Mouse (Mus musculus) stomach, embryonic 14.5 days (tissue): ENCODE results near the gene Bpgm. TPM values are rescaled to one million over a fixed set of nuclear protein-coding genes. Genes with fewer than 3 reads are reported as not detected.

ENCODE experiments used
- ATAC-seq: fragments of 200-750 bp; cut with Nextera tagmentation; 2 replicates; pipeline ENCODE4 v1.8.0; 2017; ENCODE audit warnings: low read depth, moderate TSS enrichment; ENCODE audit not compliant: insufficient number of reproducible peaks, insufficient read depth, low FRiP score
- H3K27ac ChIP-seq: fragments of 300-500 bp; sonication (generic); 2 replicates; pipeline ENCODE4 v1.5.1; 2014; ENCODE audit warnings: mild to moderate bottlenecking, low read length, moderate library complexity, mixed read lengths
- H3K27me3 ChIP-seq: fragments of 300-500 bp; sonication (generic); 2 replicates; pipeline ENCODE4 v1.6.1; 2014; ENCODE audit warnings: low read length, control low read depth, mixed read lengths; ENCODE audit not compliant: control insufficient read depth, insufficient read depth
- H3K36me3 ChIP-seq: fragments of 300-500 bp; sonication (generic); 2 replicates; pipeline ENCODE4 v1.6.1; 2014; ENCODE audit warnings: mild to moderate bottlenecking, control low read depth, low read length, moderate library complexity, mixed read lengths; ENCODE audit not compliant: control insufficient read depth, insufficient read depth
- H3K4me1 ChIP-seq: fragments of 300-500 bp; sonication (generic); 2 replicates; pipeline ENCODE4 v1.6.1; 2014; ENCODE audit warnings: low read length, control low read depth, mixed read lengths; ENCODE audit not compliant: control insufficient read depth, insufficient read depth
- H3K4me2 ChIP-seq: fragments of 300-500 bp; sonication (generic); replicated peaks from 2 replicates; pipeline ENCODE4 v1.6.1; 2014; ENCODE audit warnings: low read depth, low read length, control low read depth
- H3K4me3 ChIP-seq: fragments of 300-500 bp; sonication (generic); 2 replicates; pipeline ENCODE4 v1.5.1; 2014; ENCODE audit warnings: low read depth, low read length, control low read depth
- H3K9ac ChIP-seq: fragments of 300-500 bp; sonication (generic); replicated peaks from 2 replicates; pipeline ENCODE4 v1.6.1; 2014; ENCODE audit warnings: low read depth, mild to moderate bottlenecking, control low read depth, low read length, moderate library complexity, mixed read lengths
- H3K9me3 ChIP-seq: fragments of 300-500 bp; sonication (generic); 2 replicates; pipeline ENCODE4 v1.6.1; 2016; ENCODE audit warnings: low read depth, low read length, control low read depth; ENCODE audit not compliant: control insufficient read depth
- WGBS: fragments of 180-500 bp; shearing (Covaris S2); extraction: QIAGEN DNeasy Blood & Tissue Kit; methylation state at CpG from one replicate; pipeline ENCODE4 v1.1.7; 2014; 5-methylcytosine and 5-hydroxymethylcytosine counted together
- polyA plus RNA-seq: library from polyadenylated mRNA; unstranded; fragments of >200 nt; fragmentation: Nextera tagmentation; extraction: Ambion mirVana; gene quantifications from 2 replicates; pipeline ENCODE4 v1.2.1, GENCODE M21; 2014

Bpgm gene
- polyA plus RNA-seq, 1 experiment from 2014 or later = 33.6 TPM

GRCm38 (mm10) chr6:34495140-34495551 is 19.1 kb downstream of the Bpgm start:
- peak overlapping the region; percentile 74; the same call in 1 of the 2 replicates for H3K27ac ChIP-seq
- H3K36me3 ChIP-seq = no peaks in the 10 kb centered on the region
- H3K9me3 ChIP-seq = no peaks in the 10 kb centered on the region
- no peak overlapping the region for H3K9ac ChIP-seq
- H3K4me2 ChIP-seq = no peak overlapping the region
- 0 out of 2 replicates have a peak, but pooled peaks cover 11% of the 10 kb centered on the region for H3K4me1 ChIP-seq
- no peaks in the 10 kb centered on the region for H3K27me3 ChIP-seq
- WGBS = 23% methylated on average over 7 of the region's 7 CpGs
- H3K4me3 ChIP-seq = no peak overlapping the region
- ATAC-seq = peak; percentile 72

GRCm38 (mm10) chr6:34497991-34498625 is 22.1 kb downstream of the Bpgm start:
- Histone ChIP-seq H3K27me3 (no peaks in the 10 kb centered on the region), H3K36me3 (no peaks in the 10 kb centered on the region), H3K9ac (no peak overlapping the region), H3K4me2 (no peak overlapping the region), H3K4me3 (no peak overlapping the region), H3K4me1 (0 out of 2 replicates have a peak, but pooled peaks cover 11% of the 10 kb centered on the region), H3K27ac (no peak overlapping the region), H3K9me3 (no peaks in the 10 kb centered on the region)
- WGBS = 62% methylated on average over 5 of the region's 5 CpGs
- no peak for ATAC-seq

DNA sequence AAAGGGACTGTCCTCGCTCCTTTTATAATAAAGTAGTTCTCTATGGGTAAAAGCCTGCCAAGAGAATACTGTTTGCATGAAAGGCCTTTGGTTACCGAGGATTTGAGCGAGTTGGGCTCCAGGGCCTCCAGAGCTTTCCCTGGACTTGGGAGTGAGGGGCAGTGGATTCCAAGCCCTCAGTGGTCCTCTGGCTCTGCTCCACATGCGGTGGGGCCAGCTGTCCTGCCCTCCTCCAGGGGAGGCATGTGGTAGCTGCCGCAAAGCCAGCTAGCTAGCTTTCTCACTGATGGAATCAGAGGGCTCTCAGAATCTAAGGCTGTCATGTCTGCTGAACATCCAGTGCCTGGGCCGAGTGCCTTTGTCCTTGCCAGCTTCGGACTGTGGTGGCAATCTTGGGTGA is 26.3 kb downstream of the Bpgm start:
- no peak overlapping the region for H3K9ac ChIP-seq
- H3K4me2 ChIP-seq = no peak overlapping the region
- peaks cover 16% of the 10 kb centered on the region for H3K4me1 ChIP-seq
- no peak for ATAC-seq
- H3K9me3 ChIP-seq = no peaks in the 10 kb centered on the region
- H3K27me3 ChIP-seq = no peaks in the 10 kb centered on the region
- whole genome bisulfite sequencing = 83% methylated on average over 7 of the region's 7 CpGs
- no peaks in the 10 kb centered on the region for H3K36me3 ChIP-seq
- H3K27ac ChIP-seq = no peak overlapping the region
- no peak overlapping the region for H3K4me3 ChIP-seq

DNA sequence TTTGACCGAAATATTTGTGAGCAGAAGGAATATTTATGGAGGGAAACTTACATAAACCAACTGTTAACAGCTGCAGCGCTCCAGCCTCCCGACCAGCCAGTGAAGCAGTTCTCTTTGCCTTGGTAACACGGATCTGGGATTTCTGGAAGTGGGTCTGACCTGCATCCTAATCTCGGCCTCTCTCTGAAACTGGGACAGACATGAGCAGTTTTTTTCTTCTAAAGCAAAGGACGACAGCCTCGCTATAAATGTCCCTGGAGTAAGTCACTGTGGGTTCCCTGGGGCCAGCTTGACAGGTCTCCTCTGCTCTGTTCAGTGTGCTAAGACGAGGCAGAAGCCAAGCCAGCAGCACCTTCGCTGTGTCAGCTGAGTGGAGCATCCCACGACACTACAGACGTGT is 29.9 kb downstream of the Bpgm start:
- Histone ChIP-seq H3K27me3 (no peaks in the 10 kb centered on the region), H3K4me3 (no peak overlapping the region), H3K36me3 (no peaks in the 10 kb centered on the region), H3K9ac (no peak overlapping the region), H3K27ac (peak overlapping the region; percentile 36), H3K9me3 (no peaks in the 10 kb centered on the region), H3K4me2 (peak overlapping the region; percentile 10; the same call in 1 of the 2 replicates), H3K4me1 (peaks cover 11% of the 10 kb centered on the region)
- ATAC-seq = no peak
- 46% methylated on average over 11 of the region's 11 CpGs for WGBS

- H3K9ac ChIP-seq = no peak overlapping the region
- H3K4me2 ChIP-seq = no peak overlapping the region
- H3K27ac ChIP-seq = no peak overlapping the region
- no peaks in the 10 kb centered on the region for H3K9me3 ChIP-seq
- ATAC-seq = no peak
- no peak overlapping the region for H3K4me3 ChIP-seq
- no peaks in the 10 kb centered on the region for H3K36me3 ChIP-seq
- 81% methylated on average over 4 of the region's 4 CpGs for WGBS
- H3K4me1 ChIP-seq = peaks cover 11% of the 10 kb centered on the region
- no peaks in the 10 kb centered on the region for H3K27me3 ChIP-seq
Measured at GRCm38 (mm10) chr6:34507581-34507980, 31.6 kb downstream of the Bpgm start.

GRCm38 (mm10) chr6:34508016-34508415 is 32.0 kb downstream of the Bpgm start:
- 82% methylated on average over 4 of the region's 4 CpGs for WGBS
- no peak overlapping the region for H3K9ac ChIP-seq
- H3K4me3 ChIP-seq = no peak overlapping the region
- no peaks in the 10 kb centered on the region for H3K36me3 ChIP-seq
- no peak overlapping the region for H3K27ac ChIP-seq
- no peaks in the 10 kb centered on the region for H3K9me3 ChIP-seq
- no peak for ATAC-seq
- peaks cover 11% of the 10 kb centered on the region for H3K4me1 ChIP-seq
- no peak overlapping the region for H3K4me2 ChIP-seq
- H3K27me3 ChIP-seq = no peaks in the 10 kb centered on the region

DNA sequence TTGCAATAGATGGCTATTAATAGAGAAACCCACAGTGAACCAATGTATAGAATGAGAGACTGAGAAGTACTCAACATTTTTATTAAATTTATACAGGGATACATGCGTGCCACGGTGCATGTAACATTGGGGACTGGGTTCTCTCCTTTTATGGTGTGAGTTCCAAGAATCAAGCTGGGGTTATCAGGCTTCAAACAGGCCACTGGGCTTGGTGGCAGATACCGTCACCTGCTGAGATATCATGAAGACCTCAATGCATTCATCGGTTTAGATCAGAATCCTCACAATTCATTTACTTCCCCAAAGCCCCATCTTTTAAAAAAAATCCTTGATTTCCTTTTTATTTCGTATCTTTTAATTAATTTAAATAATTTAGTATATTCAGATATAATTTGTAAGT is 34.3 kb downstream of the Bpgm start:
- no peak for ATAC-seq
- WGBS = 92% methylated on average over 5 of the region's 5 CpGs
- no peak overlapping the region for H3K4me2 ChIP-seq

GRCm38 (mm10) chr6:34511410-34511809 is 35.4 kb downstream of the Bpgm start:
- Histone ChIP-seq H3K36me3 (no peaks in the 10 kb centered on the region), H3K27me3 (no peaks in the 10 kb centered on the region), H3K4me2 (no peak overlapping the region), H3K27ac (no peak overlapping the region), H3K9ac (no peak overlapping the region), H3K4me3 (no peak overlapping the region), H3K9me3 (no peaks in the 10 kb centered on the region), H3K4me1 (peaks cover 6% of the 10 kb centered on the region)
- peak; percentile 82 for ATAC-seq
- 33% methylated on average over 2 of the region's 2 CpGs for WGBS

More for the DNA sequence above, 34.3 kb downstream of the Bpgm start:
- Histone ChIP-seq H3K9ac (no peak overlapping the region), H3K27me3 (no peaks in the 10 kb centered on the region), H3K36me3 (no peaks in the 10 kb centered on the region), H3K27ac (no peak overlapping the region), H3K4me1 (peaks cover 9% of the 10 kb centered on the region), H3K4me3 (no peak overlapping the region), H3K9me3 (no peaks in the 10 kb centered on the region)

DNA sequence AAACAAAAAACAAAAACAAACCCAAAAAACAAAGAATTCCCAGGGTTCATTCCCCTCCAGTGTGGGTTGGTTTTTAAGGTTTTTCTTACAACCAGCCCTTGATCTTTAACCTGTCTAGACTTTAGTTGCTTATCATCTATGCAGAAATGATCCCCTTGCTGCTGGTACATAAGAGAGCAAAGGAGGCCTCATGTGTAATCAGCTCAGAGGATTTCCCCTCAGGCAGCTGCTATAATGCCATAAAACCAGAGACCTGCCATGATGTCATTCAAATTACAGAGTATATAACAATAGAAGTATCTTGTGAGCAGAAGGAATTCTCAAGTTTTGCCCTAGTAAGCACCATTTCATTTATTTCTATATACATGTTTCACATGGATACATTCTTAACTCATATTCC is 36.7 kb downstream of the Bpgm start:
- H3K27me3 ChIP-seq = no peaks in the 10 kb centered on the region
- ATAC-seq = no peak
- no peak overlapping the region for H3K4me2 ChIP-seq
- no peak overlapping the region for H3K9ac ChIP-seq
- peaks cover 5% of the 10 kb centered on the region for H3K4me1 ChIP-seq
- H3K36me3 ChIP-seq = no peaks in the 10 kb centered on the region
- no peak overlapping the region for H3K4me3 ChIP-seq
- no peak overlapping the region for H3K27ac ChIP-seq
- no peaks in the 10 kb centered on the region for H3K9me3 ChIP-seq
